Mouse (Mus musculus): ENCODE data around the gene Nodal. TPM values are rescaled to one million over a fixed set of nuclear protein-coding genes. Genes with fewer than 3 reads are reported as not detected.

The Nodal gene
- 0.25 and 0.26 TPM in 2 replicates for polyA plus RNA-seq (2016; fragmentation: Nextera tagmentation; extraction: Ambion mirVana)

DNA sequence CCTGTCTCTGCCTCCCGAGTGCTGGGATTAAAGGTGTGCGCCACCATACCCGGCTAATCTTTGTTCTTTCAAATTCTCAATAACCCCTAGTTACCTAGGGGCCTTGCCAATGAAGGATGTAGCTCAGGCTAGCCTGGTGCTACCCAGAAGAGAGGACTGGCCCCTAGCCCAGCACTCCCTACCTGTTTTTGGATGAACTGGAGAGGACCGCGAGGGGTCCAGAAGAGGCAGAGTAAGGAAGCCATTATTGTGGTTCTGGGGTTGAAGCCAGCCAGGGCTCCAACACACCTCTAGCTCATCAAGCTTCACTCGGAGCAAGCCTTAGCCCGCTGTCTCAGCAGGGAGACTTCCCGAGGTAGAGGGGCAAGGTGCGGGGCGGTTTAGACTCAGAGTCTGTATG lies at the start of gene Nodal:
TSS of gene Nodal (plus strand) at position 301 of the 400 bp plus-strand sequence.
- 26% methylated on average over 10 of the region's 10 CpGs for WGBS
- DNase-seq (ENCODE audit: low spot score), result no peak
- Histone ChIP-seq H3K36me3 (no peaks in the 10 kb centered on the region), H3K4me3 (peak within 1 kb of the TSS; percentile 59), H3K27me3 (ENCODE audit: low read depth, poor library complexity, severe bottlenecking) (peaks cover 69% of the 10 kb centered on the region), H3K9me3 (replicated peaks) (no peaks in the 10 kb centered on the region), H3K4me1 (peaks cover 35% of the 10 kb centered on the region), H3K27ac (replicated peaks) (no peak within 1 kb of the TSS; the same call in 1 of the 2 replicates)

DNA sequence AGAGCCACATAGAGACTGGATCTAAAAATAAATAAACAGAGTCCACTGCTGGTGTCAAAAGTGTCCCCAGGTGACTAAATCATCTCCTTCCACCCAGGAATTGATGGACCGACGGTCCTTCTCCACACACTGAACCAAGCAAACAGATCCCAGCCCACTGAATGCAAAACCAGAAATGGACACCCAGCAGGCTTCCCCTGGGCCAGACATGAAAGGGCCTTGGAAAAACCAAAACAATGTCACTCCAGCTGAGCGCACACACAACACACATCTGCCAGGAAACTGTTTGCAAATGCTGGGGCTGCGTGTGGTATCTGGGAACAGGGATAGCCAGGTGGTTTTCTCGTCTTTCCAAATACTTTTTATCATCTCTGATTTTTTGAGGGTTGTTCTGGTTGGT lies 48.0 kb upstream of the Nodal start:
- WGBS, result 53% methylated on average over 5 of the region's 5 CpGs
- Histone ChIP-seq H3K9me3 (replicated peaks) (0 out of 2 replicates have a peak, but pooled peaks cover 3% of the 10 kb centered on the region), H3K27ac (replicated peaks) (no peak overlapping the region), H3K4me3 (no peak overlapping the region), H3K27me3 (ENCODE audit: low read depth, poor library complexity, severe bottlenecking) (no peaks in the 10 kb centered on the region), H3K36me3 (peaks cover 2% of the 10 kb centered on the region; the same call in 1 of the 2 replicates), H3K4me1 (peaks cover 43% of the 10 kb centered on the region)
- no peak for DNase-seq (ENCODE audit: low spot score)

DNA sequence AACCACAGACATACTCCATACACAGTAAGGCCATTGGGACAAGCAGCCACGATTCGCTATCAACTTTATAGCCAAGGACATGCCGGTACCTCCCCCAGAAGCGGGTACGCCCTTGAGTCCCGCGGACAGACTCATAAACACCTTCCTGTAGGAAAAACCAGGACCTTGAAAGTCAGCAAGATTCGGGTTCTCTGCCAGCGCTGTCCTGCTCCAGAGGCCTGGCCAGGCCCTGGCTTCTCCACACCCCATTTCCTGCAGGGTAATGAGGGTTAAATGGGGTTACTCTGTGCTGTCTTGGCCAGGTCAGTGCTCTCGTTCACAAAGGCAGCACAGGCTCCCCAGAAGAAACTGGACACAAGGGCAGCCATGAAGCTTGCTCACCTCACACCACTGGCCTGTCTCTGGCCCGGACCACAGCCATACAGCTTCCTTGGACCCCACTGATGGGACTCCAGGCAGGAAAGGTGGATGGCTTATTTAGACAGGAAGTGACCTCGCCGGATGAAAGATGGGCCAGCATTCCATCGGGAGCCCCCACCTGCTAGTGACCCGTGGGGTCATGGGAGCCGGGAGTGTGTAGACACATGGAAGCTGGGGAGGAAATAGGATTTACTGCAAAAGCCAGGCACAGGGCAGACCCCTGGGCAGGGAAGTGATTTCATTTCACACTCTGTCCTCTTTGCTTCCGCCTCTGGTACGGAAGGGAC lies 47.3 kb upstream of the Nodal start:
- Histone ChIP-seq H3K4me3 (no peak overlapping the region), H3K4me1 (peaks cover 50% of the 10 kb centered on the region), H3K9me3 (replicated peaks) (0 out of 2 replicates have a peak, but pooled peaks cover 3% of the 10 kb centered on the region), H3K27ac (replicated peaks) (peak overlapping the region; percentile 55), H3K36me3 (0 out of 2 replicates have a peak, but pooled peaks cover 2% of the 10 kb centered on the region), H3K27me3 (ENCODE audit: low read depth, poor library complexity, severe bottlenecking) (no peaks in the 10 kb centered on the region)
- no peak for DNase-seq (ENCODE audit: low spot score)
- WGBS, result 75% methylated on average over 18 of the region's 18 CpGs

DNA sequence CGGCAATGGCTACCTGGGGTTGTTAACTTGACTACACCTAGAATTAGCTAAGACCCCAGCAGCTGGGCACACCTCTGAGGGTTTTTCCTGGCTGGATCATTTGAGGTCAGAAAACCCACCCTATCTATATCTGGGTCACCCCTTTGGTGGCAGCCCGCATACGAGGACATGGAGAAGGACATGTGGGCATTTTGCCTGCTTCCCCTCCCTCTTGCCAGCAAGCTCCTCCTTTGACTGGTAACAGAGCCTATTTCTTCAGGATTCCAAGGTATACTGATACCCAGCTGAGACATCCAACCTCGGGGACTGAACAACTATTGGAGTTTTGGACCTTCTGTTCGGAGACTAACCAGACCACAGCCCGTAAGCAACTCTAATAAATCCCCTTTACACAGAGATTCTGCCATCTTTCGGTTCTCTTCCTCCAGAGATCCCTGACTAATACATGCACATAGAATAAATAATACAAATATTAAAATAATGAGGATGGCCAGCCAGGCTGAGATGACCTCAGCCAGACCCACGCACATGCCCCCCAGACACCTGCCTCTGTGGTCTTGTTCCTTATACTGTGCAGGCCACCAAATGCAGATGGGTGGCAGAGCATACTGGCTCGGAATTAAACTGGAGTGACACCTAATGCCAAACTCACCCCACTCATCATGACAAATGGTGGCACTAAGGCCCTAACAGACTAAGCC lies 45.7 kb upstream of the Nodal start:
- 0 out of 2 replicates have a peak, but pooled peaks cover 3% of the 10 kb centered on the region for H3K9me3 ChIP-seq (replicated peaks)
- DNase-seq (ENCODE audit: low spot score), result no peak
- peaks cover 51% of the 10 kb centered on the region for H3K4me1 ChIP-seq
- H3K27me3 ChIP-seq (ENCODE audit: low read depth, poor library complexity, severe bottlenecking), result no peaks in the 10 kb centered on the region
- H3K36me3 ChIP-seq, result 0 out of 2 replicates have a peak, but pooled peaks cover 2% of the 10 kb centered on the region
- peak overlapping the region; percentile 55; the same call in 1 of the 2 replicates for H3K27ac ChIP-seq (replicated peaks)
- 85% methylated on average over 9 of the region's 9 CpGs for WGBS
- no peak overlapping the region for H3K4me3 ChIP-seq

DNA sequence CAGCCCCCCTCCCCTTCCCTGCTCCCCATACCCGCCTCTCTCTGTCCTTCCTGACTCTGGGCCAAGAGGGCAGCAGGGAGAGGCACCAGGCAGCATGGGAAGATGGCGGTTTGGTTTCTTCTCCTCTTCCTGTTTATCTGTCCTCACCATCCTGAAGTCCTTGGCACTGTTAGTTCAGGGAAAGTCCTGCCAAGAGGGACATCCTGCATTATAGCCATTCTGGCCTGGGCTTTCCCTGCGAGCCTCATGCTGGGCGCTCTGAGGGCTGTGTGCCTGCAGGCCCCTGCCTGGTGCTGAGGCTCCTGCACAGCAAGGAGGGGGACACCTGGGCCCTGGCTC lies 45.2 kb upstream of the Nodal start:
- H3K27ac ChIP-seq (replicated peaks), result 0 out of 2 replicates have a peak overlapping the region, but pooled peaks have one; percentile 52
- peaks cover 54% of the 10 kb centered on the region for H3K4me1 ChIP-seq
- no peak overlapping the region for H3K4me3 ChIP-seq
- no peaks in the 10 kb centered on the region for H3K27me3 ChIP-seq (ENCODE audit: low read depth, poor library complexity, severe bottlenecking)
- DNase-seq (ENCODE audit: low spot score), result no peak
- 0 out of 2 replicates have a peak, but pooled peaks cover 2% of the 10 kb centered on the region for H3K36me3 ChIP-seq
- 0 out of 2 replicates have a peak, but pooled peaks cover 3% of the 10 kb centered on the region for H3K9me3 ChIP-seq (replicated peaks)
- 67% methylated on average over 4 of the region's 4 CpGs for WGBS

DNA sequence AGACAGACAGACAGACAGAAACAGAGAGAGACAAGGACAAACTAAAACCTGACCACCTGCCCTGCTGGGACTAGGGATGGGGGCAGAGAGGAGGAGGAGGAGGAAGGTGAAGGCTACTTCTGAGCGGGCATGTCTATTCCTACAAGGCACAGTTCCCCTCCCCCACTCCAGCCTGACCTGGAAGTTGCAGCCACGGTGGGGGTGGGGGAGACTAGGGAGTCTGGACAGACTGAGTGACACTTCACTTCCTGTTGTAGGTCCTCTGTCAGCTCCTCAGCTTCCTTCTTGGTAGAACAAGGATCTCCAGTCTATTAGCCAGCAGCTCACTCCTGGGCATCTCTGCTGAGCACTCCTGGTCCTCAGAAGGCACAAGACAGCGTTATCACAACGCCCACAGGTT lies 43.7 kb upstream of the Nodal start:
- Histone ChIP-seq H3K9me3 (replicated peaks) (0 out of 2 replicates have a peak, but pooled peaks cover 3% of the 10 kb centered on the region), H3K36me3 (0 out of 2 replicates have a peak, but pooled peaks cover 2% of the 10 kb centered on the region), H3K4me3 (no peak overlapping the region), H3K27me3 (ENCODE audit: low read depth, poor library complexity, severe bottlenecking) (no peaks in the 10 kb centered on the region), H3K27ac (replicated peaks) (no peak overlapping the region), H3K4me1 (peaks cover 57% of the 10 kb centered on the region)
- WGBS, result 55% methylated on average over 4 of the region's 4 CpGs
- no peak for DNase-seq (ENCODE audit: low spot score)

DNA sequence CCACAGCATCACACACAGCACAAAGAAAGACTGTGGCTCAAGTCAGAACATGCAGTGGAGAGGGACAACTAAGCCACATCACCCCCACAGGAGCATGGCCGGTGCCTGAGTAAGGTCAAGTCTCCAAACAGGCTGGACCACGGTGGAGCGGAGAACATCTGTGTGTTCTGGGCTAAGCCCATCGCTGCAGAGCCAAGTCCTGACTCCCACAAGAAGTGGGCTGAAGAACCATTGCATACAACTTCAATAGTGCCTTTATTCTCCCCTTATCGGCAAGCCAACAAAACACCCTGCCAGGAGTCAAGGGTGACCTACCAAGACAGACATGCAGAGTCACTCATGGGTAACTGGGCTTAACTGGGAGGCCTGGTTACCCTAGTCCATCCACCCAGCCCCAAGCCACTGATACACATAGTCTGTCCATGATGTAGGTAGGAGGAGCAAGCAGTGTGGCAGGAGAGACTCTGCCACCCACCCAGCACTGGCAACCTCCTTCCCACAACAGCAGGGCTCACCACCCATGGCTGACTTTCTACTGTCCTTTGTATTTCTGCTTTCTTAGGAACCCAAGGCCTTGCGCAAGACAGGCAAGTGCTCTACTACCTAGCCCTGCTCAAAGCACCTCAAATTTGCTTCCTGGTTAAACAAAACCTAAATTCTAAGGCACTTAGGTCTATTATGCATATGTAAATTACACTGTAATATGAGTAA lies 42.8 kb upstream of the Nodal start:
- 0 out of 2 replicates have a peak, but pooled peaks cover 3% of the 10 kb centered on the region for H3K9me3 ChIP-seq (replicated peaks)
- H3K27ac ChIP-seq (replicated peaks), result no peak overlapping the region
- WGBS, result 75% methylated on average over 6 of the region's 6 CpGs
- H3K27me3 ChIP-seq (ENCODE audit: low read depth, poor library complexity, severe bottlenecking), result peaks cover 1% of the 10 kb centered on the region; the same call in 1 of the 2 replicates
- H3K4me1 ChIP-seq, result peaks cover 59% of the 10 kb centered on the region
- H3K36me3 ChIP-seq, result 0 out of 2 replicates have a peak, but pooled peaks cover 2% of the 10 kb centered on the region
- H3K4me3 ChIP-seq, result no peak overlapping the region
- DNase-seq (ENCODE audit: low spot score), result no peak

DNA sequence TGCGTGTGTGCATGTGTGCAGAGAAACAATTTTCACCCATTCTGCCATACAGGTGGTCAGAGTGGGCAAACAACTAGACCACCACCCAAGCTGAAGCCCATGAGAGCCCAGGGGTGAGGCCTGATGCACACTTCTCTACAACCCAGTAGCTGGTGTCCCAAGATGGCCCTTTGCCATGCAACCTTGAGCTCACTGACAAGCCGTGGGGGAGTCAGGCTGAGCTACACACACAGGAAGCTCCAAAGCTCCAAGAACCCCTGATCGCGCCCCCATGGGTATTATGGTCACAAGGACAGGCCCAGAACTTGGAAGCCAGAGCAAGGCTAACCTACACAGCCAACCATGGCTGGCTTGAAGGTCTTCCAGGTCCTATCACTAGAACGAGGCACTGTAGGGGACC lies 39.7 kb upstream of the Nodal start:
- DNase-seq (ENCODE audit: low spot score), result no peak
- Histone ChIP-seq H3K27ac (replicated peaks) (no peak overlapping the region), H3K4me3 (no peak overlapping the region), H3K36me3 (no peaks in the 10 kb centered on the region), H3K4me1 (peaks cover 61% of the 10 kb centered on the region), H3K9me3 (replicated peaks) (0 out of 2 replicates have a peak, but pooled peaks cover 3% of the 10 kb centered on the region), H3K27me3 (ENCODE audit: low read depth, poor library complexity, severe bottlenecking) (peaks cover 23% of the 10 kb centered on the region)
- WGBS, result 95% methylated on average over 5 of the region's 5 CpGs

DNA sequence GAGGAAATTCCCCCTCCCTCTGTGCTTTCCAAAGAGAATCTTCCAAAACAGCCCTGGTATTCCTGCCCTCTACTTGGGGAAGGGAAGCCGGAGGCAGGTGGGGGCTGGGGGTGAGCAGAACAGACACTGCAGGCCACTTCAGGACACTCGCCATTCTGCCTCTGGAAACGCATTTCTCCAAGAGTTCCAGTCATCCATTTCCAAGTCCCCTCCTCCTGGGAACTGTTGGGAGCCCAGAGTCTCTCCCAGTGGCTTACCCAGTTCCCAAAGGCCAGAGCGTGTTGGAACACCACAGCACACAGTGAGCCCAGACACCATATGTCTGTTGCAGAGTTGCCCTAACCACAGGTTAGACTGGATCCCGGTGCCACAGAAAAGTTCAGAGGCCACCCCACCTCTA lies 39.1 kb upstream of the Nodal start:
- no peak overlapping the region for H3K4me3 ChIP-seq
- WGBS, result 81% methylated on average over 5 of the region's 5 CpGs
- H3K4me1 ChIP-seq, result peaks cover 66% of the 10 kb centered on the region
- H3K27ac ChIP-seq (replicated peaks), result 0 out of 2 replicates have a peak overlapping the region, but pooled peaks have one; percentile 18
- H3K27me3 ChIP-seq (ENCODE audit: low read depth, poor library complexity, severe bottlenecking), result peaks cover 23% of the 10 kb centered on the region
- H3K9me3 ChIP-seq (replicated peaks), result 0 out of 2 replicates have a peak, but pooled peaks cover 3% of the 10 kb centered on the region
- H3K36me3 ChIP-seq, result no peaks in the 10 kb centered on the region
- DNase-seq (ENCODE audit: low spot score), result no peak

DNA sequence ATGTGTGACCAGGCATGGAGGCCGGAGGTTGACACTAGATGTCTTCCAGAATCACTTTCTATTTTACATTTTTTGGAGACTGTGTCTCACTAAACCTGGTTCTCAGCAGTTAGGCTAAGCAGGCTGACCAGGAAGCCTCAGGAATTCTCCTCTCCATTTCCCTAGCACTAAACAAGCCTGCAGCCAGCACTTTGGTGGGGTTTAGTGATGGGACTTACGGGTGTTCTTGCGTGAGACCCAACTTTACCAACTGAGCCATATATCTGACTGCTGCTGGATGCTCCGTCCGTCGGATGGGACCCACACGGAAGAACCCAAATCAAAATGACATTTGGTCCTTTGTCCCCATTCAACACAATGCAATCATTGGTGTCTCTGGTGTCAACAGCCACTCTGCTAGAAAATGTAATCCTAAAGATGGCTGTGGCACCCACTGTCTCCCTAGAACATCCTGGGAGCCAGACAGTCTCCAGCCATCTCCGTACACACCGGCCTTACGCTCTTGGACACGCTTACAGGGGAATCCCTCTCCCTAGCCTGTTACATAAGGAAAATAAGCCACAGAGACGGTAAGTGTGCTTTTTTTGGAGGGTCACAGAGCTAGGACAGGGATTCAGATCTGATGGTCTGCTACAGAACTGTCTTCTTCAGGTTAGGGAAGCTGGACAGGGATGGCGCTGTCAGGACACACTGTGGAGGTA lies 38.3 kb upstream of the Nodal start:
- WGBS, result 86% methylated on average over 13 of the region's 13 CpGs
- Histone ChIP-seq H3K27me3 (ENCODE audit: low read depth, poor library complexity, severe bottlenecking) (peaks cover 29% of the 10 kb centered on the region), H3K4me3 (no peak overlapping the region), H3K36me3 (no peaks in the 10 kb centered on the region), H3K27ac (replicated peaks) (peak overlapping the region; percentile 69), H3K4me1 (peaks cover 67% of the 10 kb centered on the region), H3K9me3 (replicated peaks) (no peaks in the 10 kb centered on the region)
- DNase-seq (ENCODE audit: low spot score), result no peak

DNA sequence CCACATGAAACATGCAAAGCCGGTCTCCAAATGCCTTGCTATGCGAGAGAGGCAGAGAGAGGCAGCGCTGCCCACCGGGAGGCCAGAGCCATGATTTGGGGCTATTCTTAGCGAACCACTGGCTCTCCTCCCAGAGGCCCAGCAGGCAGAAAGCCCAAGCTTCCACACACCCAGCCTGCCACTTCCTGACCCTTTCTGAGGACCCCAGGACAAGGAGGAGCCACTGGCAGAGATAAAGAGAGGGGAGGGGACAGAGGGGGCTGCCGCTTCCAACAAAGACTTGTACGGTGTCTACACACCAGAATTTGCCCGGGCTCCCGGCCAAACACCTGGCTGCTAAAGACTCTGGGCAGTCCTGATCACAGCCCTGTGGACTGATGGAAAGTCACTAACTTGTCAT lies 37.6 kb upstream of the Nodal start:
- DNase-seq (ENCODE audit: low spot score), result no peak
- WGBS, result 9% methylated on average over 9 of the region's 9 CpGs
- Histone ChIP-seq H3K4me3 (peak overlapping the region; percentile 74), H3K36me3 (no peaks in the 10 kb centered on the region), H3K27me3 (ENCODE audit: low read depth, poor library complexity, severe bottlenecking) (peaks cover 36% of the 10 kb centered on the region), H3K9me3 (replicated peaks) (no peaks in the 10 kb centered on the region), H3K4me1 (peaks cover 65% of the 10 kb centered on the region), H3K27ac (replicated peaks) (peak overlapping the region; percentile 69)

DNA sequence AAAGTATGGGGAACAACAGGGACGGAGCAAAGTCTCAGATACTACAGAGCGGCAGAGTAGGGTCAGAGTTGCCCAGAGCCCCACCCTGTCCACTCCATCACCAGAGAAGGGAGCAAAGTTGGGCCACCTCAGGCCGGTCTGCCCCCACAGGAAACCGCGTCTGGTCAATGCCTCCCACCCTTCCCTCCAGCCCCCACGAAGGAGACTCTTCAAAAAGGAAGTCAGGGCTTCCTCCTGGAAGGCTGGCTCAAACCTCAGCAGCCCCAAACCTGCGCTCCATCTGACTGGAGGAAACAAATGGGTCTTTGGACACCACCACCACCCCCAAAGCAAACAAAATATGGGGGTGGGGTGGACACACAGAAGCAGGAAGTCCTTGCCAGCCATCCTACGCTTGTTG lies 35.9 kb upstream of the Nodal start:
- peak overlapping the region; percentile 88 for H3K27ac ChIP-seq (replicated peaks)
- H3K9me3 ChIP-seq (replicated peaks), result no peaks in the 10 kb centered on the region
- no peaks in the 10 kb centered on the region for H3K36me3 ChIP-seq
- peaks cover 52% of the 10 kb centered on the region for H3K27me3 ChIP-seq (ENCODE audit: low read depth, poor library complexity, severe bottlenecking)
- WGBS, result 16% methylated on average over 8 of the region's 8 CpGs
- no peak for DNase-seq (ENCODE audit: low spot score)
- H3K4me1 ChIP-seq, result peaks cover 61% of the 10 kb centered on the region
- H3K4me3 ChIP-seq, result peak overlapping the region; percentile 74

Measured in midbrain, embryonic 10.5 days (tissue).